Mouse (Mus musculus) layer of hippocampus, postnatal 25 days (tissue): ENCODE measurements around the gene Tmem30c. TPM values are rescaled to one million over a fixed set of nuclear protein-coding genes. Genes with fewer than 3 reads are reported as not detected.

Experiments used
- DNase-seq, 2 experiments: peaks; one replicate each; pipeline ENCODE4 v3.0.0; 2022; ENCODE audit warnings: mixed read lengths in 2 of 2, low spot score in 1 of 2; ENCODE audit errors: extremely low spot score in 1 of 2
- total RNA-seq, 2 experiments: library from RNA; stranded (reverse); gene quantifications; 2 replicates each; pipeline ENCODE4 v1.2.3; 2021

Gene Tmem30c
- under 1 TPM in 1 of 2 experiments, not detected in 1; 0.63 TPM for total RNA-seq

- no peak for DNase-seq
Observed at GRCm38 (mm10) chr16:57292765-57293164, at the start of gene Tmem30c. Gene Tmem30c, minus strand, starts transcription at chr16:57292865.

- no peak for DNase-seq
Observed at GRCm38 (mm10) chr16:57340613-57340898, 47.9 kb upstream of the Tmem30c start.

GRCm38 (mm10) chr16:57339765-57340612, 47.3 kb upstream of the Tmem30c start:
- no peak for DNase-seq

- DNase-seq = no peak
Observed at GRCm38 (mm10) chr16:57336770-57337423, 44.2 kb upstream of the Tmem30c start.

GRCm38 (mm10) chr16:57332301-57332700, 39.6 kb upstream of the Tmem30c start:
- DNase-seq = no peak

- DNase-seq = no peak
Observed at GRCm38 (mm10) chr16:57330111-57330510, 37.4 kb upstream of the Tmem30c start.

- DNase-seq = no peak
Observed at GRCm38 (mm10) chr16:57329028-57329427, 36.4 kb upstream of the Tmem30c start.

- DNase-seq = no peak
Observed at GRCm38 (mm10) chr16:57326996-57327395, 34.3 kb upstream of the Tmem30c start.

- no peak for DNase-seq
Observed at GRCm38 (mm10) chr16:57319284-57320124, 26.8 kb upstream of the Tmem30c start.

GRCm38 (mm10) chr16:57318637-57319125, 26.0 kb upstream of the Tmem30c start:
- no peak for DNase-seq

- no peak for DNase-seq
Observed at GRCm38 (mm10) chr16:57317882-57318636, 25.4 kb upstream of the Tmem30c start.

GRCm38 (mm10) chr16:57317127-57317526, 24.5 kb upstream of the Tmem30c start:
- DNase-seq = no peak

GRCm38 (mm10) chr16:57315026-57315425, 22.4 kb upstream of the Tmem30c start:
- no peak for DNase-seq

- no peak for DNase-seq
Observed at GRCm38 (mm10) chr16:57314236-57314635, 21.6 kb upstream of the Tmem30c start.

GRCm38 (mm10) chr16:57313487-57313886, 20.8 kb upstream of the Tmem30c start:
- no peak for DNase-seq

GRCm38 (mm10) chr16:57312130-57312529, 19.5 kb upstream of the Tmem30c start:
- no peak for DNase-seq

- no peak for DNase-seq
Observed at GRCm38 (mm10) chr16:57305463-57305862, 12.8 kb upstream of the Tmem30c start.

- no peak for DNase-seq
Observed at GRCm38 (mm10) chr16:57303716-57304115, 11.1 kb upstream of the Tmem30c start.

- no peak for DNase-seq
Observed at GRCm38 (mm10) chr16:57302792-57303698, 10.4 kb upstream of the Tmem30c start.
